8 mouse cellular contexts compared by ENCODE assay signal in the genomic region with DNA sequence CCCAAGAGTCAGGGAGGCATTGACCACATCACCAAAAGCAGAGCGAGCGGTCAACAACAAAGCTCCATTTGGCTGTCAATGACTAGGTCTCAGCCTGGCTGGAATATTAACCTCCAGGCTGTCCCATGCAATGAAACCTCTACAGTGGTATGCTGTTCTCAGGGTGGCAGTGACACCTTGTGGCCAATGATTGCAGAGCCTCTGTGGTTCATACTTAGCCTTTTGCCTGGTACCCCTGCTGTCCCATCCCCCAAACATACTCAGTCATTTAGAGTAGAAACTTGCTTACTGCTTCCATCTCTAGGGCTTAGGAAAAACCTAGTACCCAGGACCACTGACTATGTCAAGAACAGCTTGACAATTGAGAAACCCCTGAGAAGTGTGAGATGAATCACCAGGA. TPM values are rescaled to one million over a fixed set of nuclear protein-coding genes. Genes with fewer than 3 reads are reported as not detected.
A peak's percentile ranks its signal among the peaks of the same experiment; 100 is the strongest.
DNase-seq lines count a peak whose midpoint lies in the region; ATAC-seq and TF ChIP-seq lines count a peak whose summit lies in the region.
"Had no signal": no experiment of that assay in that cellular context is flagged by ENCODE, and none has a peak within 500 bp of the region (broad histone marks: within the 10 kb centered on the region; RNA-seq: fewer than 3 reads in every experiment).

No protein-coding gene starts in this region.

- H3K4me2 ChIP-seq in hindbrain, embryonic 16.5 days (ENCODE audit: low read length) = no peak overlapping the region

- H3K4me1 ChIP-seq in hindbrain, embryonic 16.5 days (ENCODE audit: control insufficient read depth, insufficient read depth, low read depth, low read length) = no peaks in the 10 kb centered on the region
- peaks cover 16% of the 10 kb centered on the region for H3K4me1 ChIP-seq in midbrain, embryonic 10.5 days
- H3K4me1 ChIP-seq in small intestine, adult 2 months (ENCODE audit: control insufficient read depth, insufficient read depth, insufficient read length, low read length) = no peaks in the 10 kb centered on the region

- no peak overlapping the region for H3K4me3 ChIP-seq in hindbrain, embryonic 16.5 days (ENCODE audit: low read length)
- no peak overlapping the region for H3K4me3 ChIP-seq in midbrain, embryonic 10.5 days
- no peak overlapping the region for H3K4me3 ChIP-seq in small intestine, adult 2 months (ENCODE audit: low read depth, low read length)
- H3K4me3 ChIP-seq: myocyte had no signal

- no peaks in the 10 kb centered on the region for H3K27me3 ChIP-seq in hindbrain, embryonic 16.5 days (replicated peaks; ENCODE audit: control insufficient read depth, insufficient read depth, low read length)
- H3K27me3 ChIP-seq in midbrain, embryonic 10.5 days (ENCODE audit: low read depth, poor library complexity, severe bottlenecking) = no peaks in the 10 kb centered on the region
- H3K27me3 ChIP-seq in small intestine, adult 2 months (ENCODE audit: control insufficient read depth, insufficient read depth, low read length) = no peaks in the 10 kb centered on the region

- no peaks in the 10 kb centered on the region for H3K9me3 ChIP-seq in hindbrain, embryonic 16.5 days (ENCODE audit: control insufficient read depth, low read length)
- no peaks in the 10 kb centered on the region for H3K9me3 ChIP-seq in midbrain, embryonic 10.5 days (replicated peaks)

- 56% methylated on average over 2 of the region's 2 CpGs for WGBS in hindbrain, embryonic 16.5 days
- 69% methylated on average over 2 of the region's 2 CpGs for WGBS in midbrain, embryonic 10.5 days
- WGBS in small intestine, adult 2 months = 64% methylated on average over 2 of the region's 2 CpGs

- DNase-seq in ZHBTc4 (ENCODE audit: low read depth, low spot score) = peak; percentile 68
- DNase-seq in cerebellum, adult 9-10 months = peak; percentile 91
- DNase-seq in frontal cortex, postnatal 25 days (ENCODE audit: low spot score in 2 of 2) = peak; percentile 63 to 68
- DNase-seq in layer of hippocampus, postnatal 36 days = peak; percentile 68
- peak; percentile 56 for DNase-seq in midbrain, embryonic 10.5 days (ENCODE audit: low spot score)

- 0 out of 2 replicates have a peak, but pooled peaks cover 10% of the 10 kb centered on the region for H3K36me3 ChIP-seq in hindbrain, embryonic 16.5 days (ENCODE audit: control insufficient read depth, insufficient read depth, low read length)
- no peaks in the 10 kb centered on the region for H3K36me3 ChIP-seq in midbrain, embryonic 10.5 days
- H3K36me3 ChIP-seq in small intestine, adult 2 months (ENCODE audit: control insufficient read depth, insufficient read depth, low read length) = no peaks in the 10 kb centered on the region

- TF ChIP-seq POLR2A in small intestine, adult 2 months (IDR thresholded peaks at IDR 0.05; ENCODE audit: low read depth, low read length) = no peak

- no peak overlapping the region for H3K9ac ChIP-seq in hindbrain, embryonic 16.5 days (ENCODE audit: low read depth, low read length)

- peak; percentile 90 for ATAC-seq in hindbrain, embryonic 16.5 days

- TF ChIP-seq CTCF in small intestine, adult 2 months (IDR thresholded peaks at IDR 0.05; ENCODE audit: extremely low read depth, insufficient read length, insufficient replicate concordance, low read depth, low read length) = peak; percentile 64; the same call in 1 of the 2 replicates

- no peak overlapping the region for H3K27ac ChIP-seq in hindbrain, embryonic 16.5 days (ENCODE audit: low read depth, low read length)
- H3K27ac ChIP-seq in midbrain, embryonic 10.5 days (replicated peaks) = no peak overlapping the region
- no peak overlapping the region for H3K27ac ChIP-seq in small intestine, adult 2 months (ENCODE audit: insufficient read depth, low read depth, low read length)

RNA-seq across cellular contexts. Expression of gene Timp4, which starts 15.9 kb away (rescaled TPM):
- 30.5 and 34.2 TPM in 2 replicates for polyA plus RNA-seq in hindbrain, embryonic 16.5 days (2015; fragmentation: Nextera tagmentation; extraction: Ambion mirVana)
- 10 to 100 TPM; 23.3 to 25.9 TPM for total RNA-seq in layer of hippocampus, postnatal 36 days (2021)
- polyA plus RNA-seq in midbrain, embryonic 10.5 days (2016; fragmentation: Nextera tagmentation; extraction: Ambion mirVana) = 0.06 and 0.12 TPM in 2 replicates
- 0.09 and 0.36 TPM in 2 replicates for polyA plus RNA-seq in small intestine, adult 2 months (2012; rRNA removed)

RNA-seq across cellular contexts. Expression of gene Gm17482, which starts 40.8 kb away (rescaled TPM):
- polyA plus RNA-seq in hindbrain, embryonic 16.5 days (2015; fragmentation: Nextera tagmentation; extraction: Ambion mirVana) = not detected in 2 replicates
- not detected for total RNA-seq in layer of hippocampus, postnatal 36 days (2021)
- polyA plus RNA-seq in midbrain, embryonic 10.5 days (2016; fragmentation: Nextera tagmentation; extraction: Ambion mirVana) = not detected in 2 replicates
- not detected in 2 replicates for polyA plus RNA-seq in small intestine, adult 2 months (2012; rRNA removed)
- polyA plus RNA-seq: myocyte had no signal

Comparison
In these comparisons a context has a peak if more than half of its experiments do, and no peak if none do; other contexts are left out.
1. RNA of gene Timp4, which starts 15.9 kb away (polyA plus RNA-seq): 30.5 to 34.2 TPM in hindbrain, embryonic 16.5 days; 0.09 to 0.36 TPM in small intestine, adult 2 months and 0.06 to 0.12 TPM in midbrain, embryonic 10.5 days; every median in the first group is over 10 times any median in the second.
2. Peak in every context shown above with its lines, with median percentiles within 50 percentile points of each other: DNase-seq.